24 mouse cellular contexts compared by ENCODE assay signal in the genomic region with DNA sequence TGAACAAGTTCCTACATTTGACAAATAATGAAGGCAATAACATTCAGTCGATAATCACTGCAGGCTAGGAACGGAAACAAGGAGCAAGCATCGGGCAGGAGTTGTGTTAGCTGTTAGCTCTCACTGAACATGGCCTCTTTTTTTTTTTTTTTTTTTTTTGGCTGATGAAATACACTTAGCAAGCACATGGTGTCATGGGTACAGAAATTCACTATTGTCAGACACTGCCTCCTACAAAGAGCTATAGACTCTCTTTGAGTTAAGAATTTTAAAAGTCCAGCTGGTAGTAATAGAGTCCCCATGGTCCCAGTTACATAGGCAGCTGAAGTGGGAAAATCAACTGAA. TPM values are rescaled to one million over a fixed set of nuclear protein-coding genes. Genes with fewer than 3 reads are reported as not detected.
DNase-seq lines count a peak whose midpoint lies in the region; ATAC-seq and TF ChIP-seq lines count a peak whose summit lies in the region.
"Had no signal": no experiment of that assay in that cellular context is flagged by ENCODE, and none has a peak within 500 bp of the region (broad histone marks: within the 10 kb centered on the region; RNA-seq: fewer than 3 reads in every experiment).

No protein-coding gene starts in this region.

- H3K27me3 ChIP-seq in kidney, adult 2 months (replicated peaks; ENCODE audit: control insufficient read depth, insufficient read depth, low read length) = no peaks in the 10 kb centered on the region
- no peaks in the 10 kb centered on the region for H3K27me3 ChIP-seq in kidney, embryonic 15.5 days
- H3K27me3 ChIP-seq in MEL (ENCODE audit: control insufficient read depth in 1 of 2, insufficient read depth in 2 of 2, low read length in 2 of 2) = no peaks in the 10 kb centered on the region
- no peaks in the 10 kb centered on the region for H3K27me3 ChIP-seq in small intestine, adult 2 months (ENCODE audit: control insufficient read depth, insufficient read depth, low read length)
- no peaks in the 10 kb centered on the region for H3K27me3 ChIP-seq in neural tube, embryonic 15.5 days (replicated peaks)
- H3K27me3 ChIP-seq: embryonic facial prominence, embryonic 13.5 days; embryonic facial prominence, embryonic 15.5 days; forebrain, embryonic 12.5 days had no signal

- H3K4me3 ChIP-seq in kidney, adult 2 months (ENCODE audit: insufficient read depth, low read depth, low read length) = no peak overlapping the region
- H3K4me3 ChIP-seq in kidney, embryonic 15.5 days (replicated peaks) = no peak overlapping the region
- no peak overlapping the region for H3K4me3 ChIP-seq in MEL (ENCODE audit: control insufficient read depth in 1 of 2, insufficient read depth in 1 of 2, low read depth in 2 of 2, low read length in 2 of 2)
- H3K4me3 ChIP-seq in small intestine, adult 2 months (ENCODE audit: low read depth, low read length) = no peak overlapping the region
- H3K4me3 ChIP-seq in neural tube, embryonic 15.5 days (replicated peaks) = no peak overlapping the region
- H3K4me3 ChIP-seq: embryonic facial prominence, embryonic 13.5 days; embryonic facial prominence, embryonic 15.5 days; erythroblast, embryonic 14.5 days; forebrain, embryonic 10.5 days; forebrain, embryonic 12.5 days had no signal

- no peaks in the 10 kb centered on the region for H3K36me3 ChIP-seq in kidney, adult 2 months (ENCODE audit: control insufficient read depth, insufficient read depth, low read length)
- H3K36me3 ChIP-seq in kidney, embryonic 15.5 days = no peaks in the 10 kb centered on the region
- peaks cover 0 to 70% of the 10 kb centered on the region in 2 experiments; a peak in 2 of 4 replicates for H3K36me3 ChIP-seq in MEL (ENCODE audit: control insufficient read depth in 1 of 2, insufficient read depth in 2 of 2, low read length in 2 of 2)
- no peaks in the 10 kb centered on the region for H3K36me3 ChIP-seq in small intestine, adult 2 months (ENCODE audit: control insufficient read depth, insufficient read depth, low read length)
- H3K36me3 ChIP-seq in neural tube, embryonic 15.5 days = no peaks in the 10 kb centered on the region
- H3K36me3 ChIP-seq: embryonic facial prominence, embryonic 13.5 days; embryonic facial prominence, embryonic 15.5 days; forebrain, embryonic 10.5 days; forebrain, embryonic 12.5 days had no signal

- WGBS in kidney, adult 2 months = 63% methylated on average over 3 of the region's 3 CpGs
- WGBS in kidney, embryonic 15.5 days = 90% methylated on average over 3 of the region's 3 CpGs
- 37% methylated on average over 3 of the region's 3 CpGs for WGBS in small intestine, adult 2 months
- 91% methylated on average over 3 of the region's 3 CpGs for WGBS in neural tube, embryonic 15.5 days

- H3K27ac ChIP-seq in kidney, adult 2 months (ENCODE audit: insufficient read depth, low read depth, low read length) = peak overlapping the region; percentile 85
- no peak overlapping the region for H3K27ac ChIP-seq in kidney, embryonic 15.5 days
- peak overlapping the region; percentile 98 for H3K27ac ChIP-seq in MEL (ENCODE audit: control insufficient read depth, low read depth, low read length)
- H3K27ac ChIP-seq in small intestine, adult 2 months (ENCODE audit: insufficient read depth, low read depth, low read length) = peak overlapping the region; percentile 76; the same call in 1 of the 2 replicates
- H3K27ac ChIP-seq in neural tube, embryonic 15.5 days (replicated peaks) = no peak overlapping the region
- H3K27ac ChIP-seq: embryonic facial prominence, embryonic 13.5 days; embryonic facial prominence, embryonic 15.5 days; forebrain, embryonic 10.5 days; forebrain, embryonic 12.5 days had no signal

- no peak for TF ChIP-seq EP300 in MEL (IDR thresholded peaks at IDR 0.05; ENCODE audit: low read depth in 1 of 2, low read length in 2 of 2)

- TF ChIP-seq RAD21 in MEL (IDR thresholded peaks at IDR 0.05; ENCODE audit: low read depth, low read length) = no peak

- peaks cover 33% of the 10 kb centered on the region for H3K79me2 ChIP-seq in MEL (ENCODE audit: control insufficient read depth, insufficient read depth, low read length, poor library complexity)

- no peak for DNase-seq in kidney, adult 2 months
- DNase-seq in MEL (ENCODE audit: low read depth, low spot score) = peak; percentile 24
- no peak for DNase-seq in heart, postnatal 36 days
- DNase-seq: adrenal gland, adult 2 months; adrenal gland, postnatal 10 days; adrenal gland, postnatal 25 days; cerebellum, adult 11 months; cerebellum, adult 18-20 months; cerebellum, adult 8-10 months; cerebellum, adult 9-11 months; cerebellum, postnatal 14 days; cerebellum, postnatal 36 days; embryo, embryonic 11 days had no signal

- peaks cover 14% of the 10 kb centered on the region; the same call in 1 of the 2 replicates for H3K4me1 ChIP-seq in kidney, adult 2 months (ENCODE audit: control insufficient read depth, insufficient read depth, low read length)
- H3K4me1 ChIP-seq in kidney, embryonic 15.5 days = no peaks in the 10 kb centered on the region
- H3K4me1 ChIP-seq in MEL (ENCODE audit: control insufficient read depth in 1 of 2, insufficient read depth in 2 of 2, low read length in 2 of 2) = peaks cover 59 to 68% of the 10 kb centered on the region in 2 experiments
- peaks cover 25% of the 10 kb centered on the region; the same call in 1 of the 2 replicates for H3K4me1 ChIP-seq in small intestine, adult 2 months (ENCODE audit: control insufficient read depth, insufficient read depth, insufficient read length, low read length)
- no peaks in the 10 kb centered on the region for H3K4me1 ChIP-seq in neural tube, embryonic 15.5 days
- H3K4me1 ChIP-seq: embryonic facial prominence, embryonic 13.5 days; embryonic facial prominence, embryonic 15.5 days; forebrain, embryonic 10.5 days; forebrain, embryonic 12.5 days had no signal

- no peak overlapping the region for H3K9ac ChIP-seq in kidney, embryonic 15.5 days
- H3K9ac ChIP-seq in MEL (ENCODE audit: control insufficient read depth, low read depth, low read length, poor library complexity, severe bottlenecking) = no peak overlapping the region
- H3K9ac ChIP-seq in neural tube, embryonic 15.5 days (replicated peaks) = no peak overlapping the region
- H3K9ac ChIP-seq: embryonic facial prominence, embryonic 13.5 days; embryonic facial prominence, embryonic 15.5 days; forebrain, embryonic 12.5 days had no signal

- no peak for ATAC-seq in kidney, embryonic 15.5 days (replicated peaks; ENCODE audit: low FRiP score)
- ATAC-seq in neural tube, embryonic 15.5 days (ENCODE audit: low FRiP score) = no peak
- ATAC-seq: forebrain, embryonic 14.5 days; forebrain, embryonic 16.5 days had no signal

- TF ChIP-seq CTCF in kidney, adult 2 months (conservative IDR thresholded peaks at IDR 0.05; ENCODE audit: insufficient read depth, insufficient read length, low read depth, low read length) = no peak
- no peak for TF ChIP-seq CTCF in MEL (IDR thresholded peaks at IDR 0.05 in 2 of 3, conservative IDR thresholded peaks at IDR 0.05 in 1 of 3; ENCODE audit: control insufficient read depth in 1 of 3, insufficient read depth in 1 of 3, low read depth in 2 of 3, low read length in 3 of 3, poor library complexity in 1 of 3, severe bottlenecking in 1 of 3)
- TF ChIP-seq CTCF in small intestine, adult 2 months (IDR thresholded peaks at IDR 0.05; ENCODE audit: extremely low read depth, insufficient read length, insufficient replicate concordance, low read depth, low read length) = no peak

- intact Hi-C loops in heart, postnatal 36 days (cut with DNase I) = no loop called here

- H3K9me3 ChIP-seq in kidney, embryonic 15.5 days (replicated peaks) = no peaks in the 10 kb centered on the region
- H3K9me3 ChIP-seq in MEL (replicated peaks; ENCODE audit: insufficient read depth, low read length) = no peaks in the 10 kb centered on the region
- no peaks in the 10 kb centered on the region for H3K9me3 ChIP-seq in neural tube, embryonic 15.5 days (replicated peaks)
- H3K9me3 ChIP-seq: embryonic facial prominence, embryonic 13.5 days; embryonic facial prominence, embryonic 15.5 days; forebrain, embryonic 10.5 days; forebrain, embryonic 12.5 days; G1E had no signal

- H3K4me2 ChIP-seq in kidney, embryonic 15.5 days = no peak overlapping the region
- H3K4me2 ChIP-seq in neural tube, embryonic 15.5 days = no peak overlapping the region
- H3K4me2 ChIP-seq: embryonic facial prominence, embryonic 13.5 days; embryonic facial prominence, embryonic 15.5 days; forebrain, embryonic 12.5 days had no signal

- no peak for TF ChIP-seq POLR2A in kidney, adult 2 months (IDR thresholded peaks at IDR 0.05; ENCODE audit: low read depth, low read length)
- TF ChIP-seq POLR2A in MEL (IDR thresholded peaks at IDR 0.05; ENCODE audit: control insufficient read depth in 1 of 2, insufficient read depth in 1 of 2, low read depth in 1 of 2, low read length in 2 of 2, poor library complexity in 1 of 2) = no peak
- no peak for TF ChIP-seq POLR2A in small intestine, adult 2 months (IDR thresholded peaks at IDR 0.05; ENCODE audit: low read depth, low read length)

TF ChIP-seq in MEL, 35 proteins besides CTCF, POLR2A, EP300 and RAD21:
- TF ChIP-seq MAX (IDR thresholded peaks at IDR 0.05; ENCODE audit: low read length) = 0 out of 2 replicates have a peak, but pooled peaks have one; percentile 13
- no peak for TF ChIP-seq USF1 (IDR thresholded peaks at IDR 0.05; ENCODE audit: low read depth, low read length)
- TF ChIP-seq ZNF384 (IDR thresholded peaks at IDR 0.05; ENCODE audit: low read depth, low read length) = peak; percentile 82
- TF ChIP-seq TBP (IDR thresholded peaks at IDR 0.05; ENCODE audit: low read depth, low read length) = no peak
- 0 out of 2 replicates have a peak, but pooled peaks have one; percentile 30 for TF ChIP-seq MYC (IDR thresholded peaks at IDR 0.05; ENCODE audit: low read depth, low read length)
- TF ChIP-seq MAZ (IDR thresholded peaks at IDR 0.05; ENCODE audit: low read depth, low read length) = no peak
- TF ChIP-seq ELF1 (IDR thresholded peaks at IDR 0.05; ENCODE audit: low read depth, low read length) = no peak

RNA-seq across cellular contexts. Expression of gene Fut8, which starts 23.4 kb away (rescaled TPM):
- polyA plus RNA-seq in kidney, adult 2 months (2012; rRNA removed) = 15.9 and 21.3 TPM in 2 replicates
- polyA plus RNA-seq in kidney, embryonic 15.5 days (2015; fragmentation: Nextera tagmentation; extraction: Ambion mirVana) = 23.9 and 25.1 TPM in 2 replicates
- total RNA-seq in MEL (2012; rRNA removed) = 61.3 and 82.5 TPM in 2 replicates
- 10 to 100 TPM; 73.7 to 90.0 TPM for polyA plus RNA-seq in MEL (2012; ENCODE audit: insufficient read depth in 1 of 2, insufficient read length in 2 of 2, low read depth in 1 of 2, low replicate concordance in 2 of 2, missing spikeins in 1 of 2)
- 5.9 and 10.9 TPM in 2 replicates for polyA plus RNA-seq in small intestine, adult 2 months (2012; rRNA removed)
- 73.2 and 74.7 TPM in 2 replicates for polyA plus RNA-seq in neural tube, embryonic 15.5 days (2015; fragmentation: Nextera tagmentation; extraction: Ambion mirVana)
- 10 to 100 TPM; 16.8 to 17.8 TPM for total RNA-seq in heart, postnatal 36 days (2021)

Comparison
In these comparisons a context has a peak if more than half of its experiments do, and no peak if none do; other contexts are left out.
1. H3K27ac ChIP-seq: peak in kidney, adult 2 months (single experiment), MEL (single experiment) and small intestine, adult 2 months (single experiment); none in kidney, embryonic 15.5 days (single experiment) and neural tube, embryonic 15.5 days (single experiment).